Mouse (Mus musculus) lung, embryonic 14.5 days (tissue): ENCODE measurements at regions not wholly inside any gene's neighbourhood (a gene's known extent, or its start where the extent isn't known, plus 50 kb on each side); places are given as distances from the start of the nearest gene placed in this dataset.

Source experiments
- ATAC-seq: fragments of 200-750 bp; cut with Nextera tagmentation; 2 replicates; pipeline ENCODE4 v1.8.0; 2017; ENCODE audit warnings: mild to moderate bottlenecking, moderate TSS enrichment, moderate library complexity; ENCODE audit not compliant: insufficient read depth
- DNase-seq: peaks from one replicate; pipeline ENCODE4 v3.0.0-alpha.2; 2015
- H3K27ac ChIP-seq: fragments of 300-500 bp; sonication (generic); 2 replicates; pipeline ENCODE4 v1.5.1; 2014; ENCODE audit warnings: low read depth, mild to moderate bottlenecking, moderate library complexity
- H3K27me3 ChIP-seq: fragments of 300-500 bp; sonication (generic); 2 replicates; pipeline ENCODE4 v1.6.1; 2014; ENCODE audit warnings: low read length, control low read depth; ENCODE audit not compliant: insufficient read depth
- H3K36me3 ChIP-seq: fragments of 300-500 bp; sonication (generic); 2 replicates; pipeline ENCODE4 v1.6.1; 2014; ENCODE audit warnings: control low read depth; ENCODE audit not compliant: insufficient read depth
- H3K4me1 ChIP-seq: fragments of 300-500 bp; sonication (generic); 2 replicates; pipeline ENCODE4 v1.6.1; 2014; ENCODE audit warnings: antibody characterized with exemption, control low read depth; ENCODE audit not compliant: insufficient read depth
- H3K4me2 ChIP-seq: fragments of 300-500 bp; sonication (generic); 2 replicates; pipeline ENCODE4 v1.6.1; 2014; ENCODE audit warnings: mild to moderate bottlenecking
- H3K4me3 ChIP-seq: fragments of 300-500 bp; sonication (generic); 2 replicates; pipeline ENCODE4 v1.5.1; 2014; ENCODE audit warnings: low read depth, low read length
- H3K9ac ChIP-seq: fragments of 300-500 bp; sonication (generic); 2 replicates; pipeline ENCODE4 v1.6.1; 2014
- H3K9me3 ChIP-seq: fragments of 300-500 bp; sonication (generic); 2 replicates; pipeline ENCODE4 v1.6.1; 2016; ENCODE audit warnings: low read depth, low read length, control low read depth
- CTCF ChIP-seq: IDR thresholded peaks from 2 replicates; pipeline ENCODE4 v1.5.1; 2016; ENCODE audit warnings: antibody characterized with exemption, low read depth
- WGBS: fragments of 180-500 bp; shearing (Covaris S2); extraction: QIAGEN DNeasy Blood & Tissue Kit; methylation state at CpG from one replicate; pipeline ENCODE4 v1.1.7; 2014; 5-methylcytosine and 5-hydroxymethylcytosine counted together

DNA sequence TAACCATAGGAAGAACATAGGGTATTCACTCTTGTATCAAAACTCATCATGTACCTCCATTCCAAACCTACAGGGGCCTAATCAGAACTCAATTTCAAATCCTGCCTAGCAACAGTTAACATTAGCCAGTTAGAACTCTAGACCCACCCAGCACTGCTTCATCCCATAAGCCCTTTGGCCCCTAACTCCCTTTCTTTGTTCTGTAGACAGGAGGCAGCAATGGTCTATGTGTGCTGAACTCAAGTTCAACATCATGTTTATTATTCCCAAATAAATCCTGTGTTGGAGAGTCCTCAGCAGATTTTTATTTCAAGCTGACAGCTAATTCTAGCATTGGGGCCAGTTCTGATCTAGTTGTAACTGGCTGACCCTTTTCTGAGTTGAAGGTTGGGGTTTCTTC, 112.2 kb downstream of the Ipo8 start:
- no peak overlapping the region for H3K4me3 ChIP-seq
- H3K9ac ChIP-seq, result no peak overlapping the region
- no peak overlapping the region for H3K4me2 ChIP-seq
- no peaks in the 10 kb centered on the region for H3K4me1 ChIP-seq
- no peak overlapping the region for H3K27ac ChIP-seq
- no peaks in the 10 kb centered on the region for H3K9me3 ChIP-seq
- DNase-seq (no peak), ATAC-seq (no peak)
- no peaks in the 10 kb centered on the region for H3K36me3 ChIP-seq
- no peaks in the 10 kb centered on the region for H3K27me3 ChIP-seq
- no peak for TF ChIP-seq CTCF

DNA sequence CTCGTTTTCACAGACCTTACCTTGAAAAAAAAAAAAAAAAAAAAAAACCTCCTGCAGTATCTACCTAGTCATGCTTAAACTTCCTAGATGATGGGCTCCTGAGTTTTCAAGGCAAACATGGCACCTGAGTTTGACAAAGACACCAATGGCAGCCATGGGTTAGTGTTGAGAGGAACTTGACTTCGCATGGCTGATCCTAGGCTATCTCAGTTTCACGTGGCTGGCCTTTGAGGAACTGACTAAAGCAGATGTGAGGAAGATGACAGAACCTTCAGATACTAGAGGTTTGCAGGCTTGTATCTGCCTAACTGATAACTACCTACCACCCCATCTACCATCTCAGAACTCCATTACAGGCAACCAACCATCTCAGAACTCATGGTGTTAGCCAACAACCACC, 120.9 kb downstream of the Ipo8 start:
- TF ChIP-seq CTCF, result no peak
- Histone ChIP-seq H3K4me1 (no peaks in the 10 kb centered on the region), H3K36me3 (no peaks in the 10 kb centered on the region), H3K4me3 (no peak overlapping the region), H3K9me3 (no peaks in the 10 kb centered on the region), H3K27me3 (no peaks in the 10 kb centered on the region), H3K4me2 (no peak overlapping the region), H3K9ac (no peak overlapping the region), H3K27ac (no peak overlapping the region)
- ATAC-seq (no peak), DNase-seq (no peak)
- whole genome bisulfite sequencing, result 82% methylated on average over 3 of the region's 3 CpGs

DNA sequence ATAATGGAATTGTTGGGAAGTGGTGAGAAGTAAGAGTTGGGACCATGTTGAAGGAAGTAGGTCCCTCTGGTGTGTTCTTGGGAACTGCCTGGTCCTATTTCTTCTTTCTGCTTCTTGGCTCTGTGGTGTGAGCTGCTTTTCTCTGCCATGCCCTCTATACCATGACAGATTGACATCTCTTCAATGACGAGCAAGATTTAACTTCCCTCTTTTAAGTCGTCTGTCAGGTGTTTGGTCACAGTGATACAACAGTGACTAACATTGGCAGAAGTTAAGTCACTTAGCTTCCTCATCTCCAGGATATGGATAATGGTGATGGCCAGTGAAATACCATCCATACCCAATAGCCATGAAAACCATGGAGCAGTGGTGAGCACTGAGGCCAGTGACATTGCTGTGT, 122.9 kb downstream of the Ipo8 start:
- TF ChIP-seq CTCF, result no peak
- Histone ChIP-seq H3K36me3 (no peaks in the 10 kb centered on the region), H3K4me1 (no peaks in the 10 kb centered on the region), H3K27me3 (no peaks in the 10 kb centered on the region), H3K9ac (no peak overlapping the region), H3K4me2 (no peak overlapping the region), H3K4me3 (no peak overlapping the region), H3K9me3 (no peaks in the 10 kb centered on the region), H3K27ac (no peak overlapping the region)
- WGBS, result 62% methylated on average over 2 of the region's 2 CpGs
- ATAC-seq (no peak), DNase-seq (no peak)

DNA sequence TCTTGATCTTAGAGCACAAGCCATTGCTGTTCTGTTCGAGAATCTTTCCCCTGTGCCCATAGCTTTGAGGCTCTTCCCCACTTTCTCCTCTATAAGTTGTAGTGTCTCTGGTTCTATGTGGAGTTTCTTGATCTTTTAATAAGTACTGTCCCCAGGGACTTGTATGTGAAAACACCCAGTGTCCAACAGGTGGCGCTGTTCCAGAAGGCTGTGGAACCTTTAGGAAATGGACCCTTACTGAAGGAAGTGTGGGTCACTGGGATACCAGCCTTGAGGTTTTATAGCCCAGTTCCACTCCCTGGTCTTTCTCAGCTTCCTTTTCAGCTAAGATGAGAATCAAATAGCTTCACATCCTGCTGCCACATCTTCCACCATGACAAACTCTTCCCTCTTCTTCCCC, 125.6 kb downstream of the Ipo8 start:
- peak; percentile 62 for TF ChIP-seq CTCF
- ATAC-seq (no peak), DNase-seq (peak; percentile 61)
- WGBS, result 22% methylated on average over 2 of the region's 2 CpGs
- Histone ChIP-seq H3K4me2 (no peak overlapping the region), H3K4me3 (no peak overlapping the region), H3K27ac (no peak overlapping the region), H3K27me3 (no peaks in the 10 kb centered on the region), H3K36me3 (no peaks in the 10 kb centered on the region), H3K4me1 (no peaks in the 10 kb centered on the region), H3K9me3 (no peaks in the 10 kb centered on the region), H3K9ac (no peak overlapping the region)

DNA sequence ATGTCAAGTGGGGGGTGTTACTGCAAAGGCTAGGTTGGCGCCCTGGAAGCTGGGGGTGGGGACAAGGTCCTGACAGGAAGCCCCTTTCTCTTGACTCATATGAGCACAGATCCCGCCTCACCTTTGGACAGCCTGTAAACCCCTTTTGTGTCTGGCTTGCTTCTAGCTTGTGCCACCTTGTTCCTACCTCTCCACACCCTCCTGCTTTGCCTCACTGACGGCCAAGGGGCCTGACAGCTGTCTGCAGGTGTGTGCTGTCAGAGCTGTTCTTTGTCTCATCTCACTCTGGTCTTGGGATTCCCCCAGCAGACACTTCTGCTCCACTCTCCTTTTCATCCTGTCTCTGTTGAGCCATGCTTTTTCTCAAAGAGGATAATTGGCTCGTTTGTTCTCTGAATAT, 137.9 kb downstream of the Ipo8 start:
- no peak overlapping the region for H3K4me3 ChIP-seq
- H3K4me2 ChIP-seq, result no peak overlapping the region
- no peak overlapping the region for H3K9ac ChIP-seq
- no peak overlapping the region for H3K27ac ChIP-seq
- ATAC-seq (no peak), DNase-seq (no peak)
- 25% methylated on average over 4 of the region's 4 CpGs for WGBS
- no peaks in the 10 kb centered on the region for H3K4me1 ChIP-seq
- H3K9me3 ChIP-seq, result no peaks in the 10 kb centered on the region
- no peak for TF ChIP-seq CTCF
- no peaks in the 10 kb centered on the region for H3K27me3 ChIP-seq
- no peaks in the 10 kb centered on the region for H3K36me3 ChIP-seq

DNA sequence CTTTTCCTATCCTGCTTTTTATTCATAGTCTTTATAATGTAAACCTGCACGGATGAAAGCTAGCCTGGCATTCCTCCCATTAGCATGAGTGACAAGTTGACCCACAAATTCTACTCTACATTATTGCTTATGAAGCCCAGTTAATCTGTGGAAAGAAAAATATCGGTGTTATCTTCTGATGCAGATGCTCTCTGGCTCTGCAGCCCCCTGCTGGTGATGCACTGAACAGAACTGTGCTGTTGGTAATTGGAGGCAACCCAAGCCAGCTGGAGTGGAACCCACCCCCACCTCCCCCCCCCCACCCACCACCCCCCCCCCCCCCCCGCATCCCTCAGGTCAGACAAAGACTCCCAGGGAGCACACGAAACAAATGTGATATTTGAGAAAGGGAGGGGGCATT, 143.5 kb downstream of the Ipo8 start:
- 28% methylated on average over 3 of the region's 4 CpGs for WGBS
- ATAC-seq, result no peak
- H3K4me3 ChIP-seq, result no peak overlapping the region

DNA sequence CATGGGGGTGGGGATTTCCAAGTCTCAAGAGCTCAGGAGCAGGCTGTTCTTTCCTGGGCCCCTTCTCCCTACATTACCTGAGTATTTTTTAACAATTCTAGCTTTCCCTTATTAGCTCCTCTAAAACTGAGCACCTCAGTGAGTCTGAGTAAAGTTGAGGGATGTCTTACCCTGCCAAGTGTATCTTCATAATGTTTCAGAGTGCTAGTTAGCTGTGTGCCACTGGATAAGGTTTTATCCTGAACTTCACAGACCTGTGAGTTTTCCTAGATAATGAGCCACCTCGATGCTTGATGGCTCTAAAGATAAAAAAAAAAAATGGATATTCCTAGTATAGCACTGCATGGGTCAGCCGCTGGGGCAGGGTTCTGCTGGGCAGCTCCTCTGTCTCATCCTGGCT, 171.1 kb downstream of the Ipo8 start:
- Histone ChIP-seq H3K27me3 (no peaks in the 10 kb centered on the region), H3K9ac (no peak overlapping the region), H3K4me1 (no peaks in the 10 kb centered on the region), H3K4me3 (no peak overlapping the region), H3K36me3 (no peaks in the 10 kb centered on the region), H3K4me2 (no peak overlapping the region), H3K27ac (no peak overlapping the region), H3K9me3 (no peaks in the 10 kb centered on the region)
- ATAC-seq (no peak), DNase-seq (no peak)
- 56% methylated on average over 2 of the region's 2 CpGs for WGBS
- TF ChIP-seq CTCF, result no peak

More for the DNA sequence above, 143.5 kb downstream of the Ipo8 start:
- H3K36me3 ChIP-seq, result no peaks in the 10 kb centered on the region
- H3K27me3 ChIP-seq, result no peaks in the 10 kb centered on the region
- H3K9me3 ChIP-seq, result no peaks in the 10 kb centered on the region
- TF ChIP-seq CTCF, result peak; percentile 78
- H3K4me2 ChIP-seq, result no peak overlapping the region
- DNase-seq, result peak; percentile 83
- no peak overlapping the region for H3K9ac ChIP-seq
- H3K27ac ChIP-seq, result no peak overlapping the region
- no peaks in the 10 kb centered on the region for H3K4me1 ChIP-seq

DNA sequence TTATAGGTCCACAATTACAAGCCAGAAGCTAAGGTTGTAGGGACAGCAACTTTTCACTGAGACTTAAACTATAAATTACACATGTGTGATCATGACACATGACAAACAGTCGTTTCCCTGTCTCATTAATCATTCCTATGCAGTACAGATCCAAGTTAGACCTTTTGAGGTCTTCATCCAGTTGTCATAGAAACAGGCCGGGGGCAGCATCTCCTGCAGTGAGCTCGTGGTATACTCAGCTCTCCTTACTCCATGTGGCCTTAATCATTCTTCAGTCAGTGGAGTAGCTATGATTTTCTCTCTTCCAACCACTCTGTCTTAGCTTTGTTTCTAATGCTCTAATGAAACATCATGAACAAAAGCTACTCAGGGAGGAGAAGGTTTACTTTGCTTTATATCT, 178.1 kb downstream of the Ipo8 start:
- 44% methylated on average over 3 of the region's 3 CpGs for WGBS
- no peaks in the 10 kb centered on the region for H3K9me3 ChIP-seq
- no peak for TF ChIP-seq CTCF

More for the DNA sequence above, 178.1 kb downstream of the Ipo8 start:
- H3K27me3 ChIP-seq, result no peaks in the 10 kb centered on the region
- DNase-seq, result no peak
- no peak overlapping the region for H3K9ac ChIP-seq
- no peak overlapping the region for H3K4me3 ChIP-seq
- ATAC-seq, result no peak
- H3K4me2 ChIP-seq, result no peak overlapping the region
- no peaks in the 10 kb centered on the region for H3K4me1 ChIP-seq
- no peak overlapping the region for H3K27ac ChIP-seq
- H3K36me3 ChIP-seq, result no peaks in the 10 kb centered on the region
